Mouse (Mus musculus) CH12.LX (cell line): ENCODE measurements around the gene Abhd12. TPM values are rescaled to one million over a fixed set of nuclear protein-coding genes. Genes with fewer than 3 reads are reported as not detected.

ENCODE experiments used
- DNase-seq: peaks from one replicate; pipeline ENCODE4 v3.0.0-alpha.2; 2013; ENCODE audit errors: extremely low read depth
- H3K27ac ChIP-seq: 2 replicates; pipeline ENCODE4 v1.5.1; 2012; ENCODE audit warnings: low read depth, mild to moderate bottlenecking, control low read depth, moderate library complexity; ENCODE audit not compliant: insufficient read depth
- H3K27me3 ChIP-seq: replicated peaks from 2 replicates; pipeline ENCODE3; 2012; ENCODE audit warnings: inconsistent platforms
- H3K36me3 ChIP-seq, 2 experiments: replicated peaks in 1 of 2; 2 replicates each; pipeline versions ENCODE3 to v1.6.1; 2012; ENCODE audit warnings: inconsistent platforms in 1 of 2, low read length in 1 of 2, mild to moderate bottlenecking in 1 of 2, mixed read lengths in 1 of 2, moderate library complexity in 1 of 2; ENCODE audit not compliant: control insufficient read depth in 1 of 2, insufficient read depth in 1 of 2
- H3K4me1 ChIP-seq, 2 experiments: 2 replicates each; pipeline ENCODE4 v1.6.1; 2012; ENCODE audit warnings: inconsistent platforms in 1 of 2, moderate library complexity in 1 of 2; ENCODE audit not compliant: insufficient read depth in 2 of 2, control insufficient read depth in 1 of 2
- H3K4me2 ChIP-seq: 2 replicates; pipeline ENCODE4 v1.6.1; 2012; ENCODE audit warnings: low read depth, mild to moderate bottlenecking, control low read depth; ENCODE audit not compliant: poor library complexity, insufficient read depth, severe bottlenecking
- H3K4me3 ChIP-seq, 3 experiments: fragments of 150-350 bp in 1 of 3; sonication (generic) in 1 of 3; replicated peaks in 1 of 3; 2 replicates each; pipeline versions ENCODE3 to v1.5.1; 2011 to 2012; ENCODE audit warnings: low read depth in 2 of 3, low read length in 2 of 3, mild to moderate bottlenecking in 2 of 3, moderate library complexity in 2 of 3, control low read depth in 1 of 3, improper control_type of control experiment in 1 of 3, inconsistent platforms in 1 of 3, mixed read lengths in 1 of 3; ENCODE audit not compliant: poor library complexity in 1 of 3
- H3K79me2 ChIP-seq: replicated peaks from 2 replicates; pipeline ENCODE4 v1.6.1; 2012; ENCODE audit warnings: mild to moderate bottlenecking, moderate library complexity; ENCODE audit not compliant: control insufficient read depth, poor library complexity, insufficient read depth, severe bottlenecking; ENCODE audit errors: extremely low read depth
- H3K9ac ChIP-seq: 2 replicates; pipeline ENCODE4 v1.6.1; 2012; ENCODE audit warnings: low read depth, mild to moderate bottlenecking, control low read depth, moderate library complexity; ENCODE audit not compliant: insufficient read depth
- H3K9me3 ChIP-seq: replicated peaks from 2 replicates; pipeline ENCODE3; 2012; ENCODE audit warnings: low read length, inconsistent platforms, mixed read lengths
- CHD2 ChIP-seq: IDR thresholded peaks from 2 replicates; pipeline ENCODE4 v1.6.1; 2011; ENCODE audit warnings: low read length, improper control_type of control experiment
- CTCF ChIP-seq, 2 experiments: IDR thresholded peaks in 1 of 2; conservative IDR thresholded peaks in 1 of 2; 2 replicates each; pipeline ENCODE4 v1.5.1; 2011 to 2012; ENCODE audit warnings: low read depth in 2 of 2, low read length in 2 of 2, improper control_type of control experiment in 1 of 2, inconsistent platforms in 1 of 2, mild to moderate bottlenecking in 1 of 2, moderate library complexity in 1 of 2
- ELF1 ChIP-seq: IDR thresholded peaks from 2 replicates; pipeline ENCODE4 v1.6.1; 2014; ENCODE audit warnings: low read depth, mild to moderate bottlenecking, inconsistent platforms, low read length, improper control_type of control experiment
- EP300 ChIP-seq: IDR thresholded peaks from 2 replicates; pipeline ENCODE4 v1.6.1; 2011; ENCODE audit warnings: low read length, improper control_type of control experiment
- ETS1 ChIP-seq: conservative IDR thresholded peaks from 2 replicates; pipeline ENCODE4 v1.6.1; 2012; ENCODE audit warnings: low read depth, mild to moderate bottlenecking, inconsistent platforms, low read length, improper control_type of control experiment, moderate library complexity
- JUN ChIP-seq: IDR thresholded peaks from 2 replicates; pipeline ENCODE4 v1.6.1; 2011; ENCODE audit warnings: low read depth, mild to moderate bottlenecking, low read length, improper control_type of control experiment, moderate library complexity; ENCODE audit not compliant: insufficient read depth
- JUND ChIP-seq: conservative IDR thresholded peaks from 2 replicates; pipeline ENCODE4 v1.6.1; 2011; ENCODE audit warnings: low read depth, low read length, improper control_type of control experiment
- MAX ChIP-seq: IDR thresholded peaks from 2 replicates; pipeline ENCODE4 v1.6.1; 2011; ENCODE audit warnings: low read length, improper control_type of control experiment
- MAZ ChIP-seq: IDR thresholded peaks from 2 replicates; pipeline ENCODE4 v1.6.1; 2012; ENCODE audit warnings: low read depth, mild to moderate bottlenecking, inconsistent platforms, low read length, improper control_type of control experiment, moderate library complexity
- MEF2A ChIP-seq: IDR thresholded peaks from 2 replicates; pipeline ENCODE4 v1.6.1; 2014; ENCODE audit warnings: low read depth, mild to moderate bottlenecking, inconsistent platforms, low read length, improper control_type of control experiment, borderline replicate concordance
- NRF1 ChIP-seq: IDR thresholded peaks from 2 replicates; pipeline ENCODE4 v1.6.1; 2014; ENCODE audit warnings: low read depth, mild to moderate bottlenecking, inconsistent platforms, low read length, improper control_type of control experiment, moderate library complexity
- RAD21 ChIP-seq: IDR thresholded peaks from 2 replicates; pipeline ENCODE4 v1.6.1; 2011; ENCODE audit warnings: low read depth, mild to moderate bottlenecking, low read length, improper control_type of control experiment, moderate library complexity
- RCOR1 ChIP-seq: conservative IDR thresholded peaks from 2 replicates; pipeline ENCODE4 v1.6.1; 2012; ENCODE audit warnings: low read depth, mild to moderate bottlenecking, inconsistent platforms, low read length, improper control_type of control experiment
- TBP ChIP-seq: conservative IDR thresholded peaks from 2 replicates; pipeline ENCODE4 v1.6.1; 2011; ENCODE audit warnings: low read depth, low read length, improper control_type of control experiment
- TCF12 ChIP-seq: IDR thresholded peaks from 2 replicates; pipeline ENCODE4 v1.6.1; 2014; ENCODE audit warnings: low read depth, mild to moderate bottlenecking, inconsistent platforms, low read length, improper control_type of control experiment
- ZC3H11A ChIP-seq: IDR thresholded peaks from 2 replicates; pipeline ENCODE4 v1.6.1; 2012; ENCODE audit warnings: low read depth, mild to moderate bottlenecking, inconsistent platforms, low read length, improper control_type of control experiment
- ZMIZ1 ChIP-seq: IDR thresholded peaks from 2 replicates; pipeline ENCODE4 v1.6.1; 2012; ENCODE audit warnings: low read depth, mild to moderate bottlenecking, inconsistent platforms, low read length, improper control_type of control experiment
- ZNF384 ChIP-seq: IDR thresholded peaks from 2 replicates; pipeline ENCODE4 v1.6.1; 2012; ENCODE audit warnings: low read depth, low read length, improper control_type of control experiment, inconsistent platforms
- dilution Hi-C: fragments of 300-500 bp; cut with MboI; formaldehyde crosslinking; loops from 2 replicates; pipeline ENCODE4 v1.14.3; 2020; ENCODE audit warnings: low sequenced_read_pairs; ENCODE audit not compliant: extremely low pct_unique_long_range_greater_than_20kb, extremely low pct_ligation_motif_present
- in situ Hi-C: fragments of 300-500 bp; cut with MboI; formaldehyde crosslinking; loops from 3 replicates; pipeline ENCODE4 v1.14.3; 2019; ENCODE audit warnings: low sequenced_read_pairs, low pct_ligation_motif_present, low pct_unique_long_range_greater_than_20kb, mixed read lengths
- polyA plus RNA-seq: library from polyadenylated mRNA; unstranded; fragments of >175 nt; gene quantifications from 2 replicates; pipeline ENCODE4 v1.2.1, GENCODE M21; 2012; ENCODE audit warnings: low read depth; ENCODE audit not compliant: insufficient read length
- total RNA-seq, 2 experiments: library from RNA; depleted of rRNA; stranded (reverse); fragments of 300-350 nt in 1 of 2; fragments of >200 nt in 1 of 2; gene quantifications; 2 replicates each; pipeline ENCODE4 v1.2.3; 2012 to 2014

The Abhd12 gene
- total and polyA plus RNA-seq, 3 experiments = 43.6 to 51.5 (median 51.3) TPM

DNA sequence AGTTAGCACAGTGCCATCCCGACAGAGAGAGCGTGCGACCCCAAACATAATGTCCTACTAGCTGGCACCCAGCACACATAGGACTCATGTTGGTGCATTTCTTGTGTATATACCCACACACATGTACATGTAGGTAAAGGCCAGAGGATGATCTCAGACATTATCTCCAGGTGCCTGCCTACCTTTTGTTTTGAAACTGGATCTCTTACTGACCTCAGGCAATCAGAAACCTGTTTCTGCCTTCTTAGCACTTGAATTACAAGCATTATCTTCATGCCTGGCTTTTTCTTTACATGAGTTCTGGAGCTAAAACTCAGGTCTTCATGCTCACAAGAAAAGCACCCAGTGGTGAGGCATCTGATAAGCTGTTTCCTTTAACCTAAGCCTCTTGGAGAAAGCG lies 68.6 kb downstream of the Abhd12 start:
- Histone ChIP-seq H3K9ac (no peak overlapping the region), H3K4me1 (peaks cover 19 to 39% of the 10 kb centered on the region in 2 experiments), H3K27me3 (no peaks in the 10 kb centered on the region), H3K36me3 (peaks cover 49 to 87% of the 10 kb centered on the region in 2 experiments), H3K27ac (no peak overlapping the region), H3K4me3 (no peak overlapping the region), H3K4me2 (no peak overlapping the region), H3K79me2 (no peaks in the 10 kb centered on the region), H3K9me3 (no peaks in the 10 kb centered on the region)
- dilution Hi-C loops = no loop called here
- in situ Hi-C loops = loop anchor here (25.0 kb wide), 1 partner anchor 176 kb away; no protein-coding TSS in a partner anchor
- no peak for TF ChIP-seq JUND
- no peak for TF ChIP-seq CTCF (conservative IDR thresholded peaks at IDR 0.05 in 1 of 2, IDR thresholded peaks at IDR 0.05 in 1 of 2; ENCODE audit: low read depth in 2 of 2, low read length in 2 of 2)
- no peak for TF ChIP-seq MAZ
- DNase-seq = no peak

DNA sequence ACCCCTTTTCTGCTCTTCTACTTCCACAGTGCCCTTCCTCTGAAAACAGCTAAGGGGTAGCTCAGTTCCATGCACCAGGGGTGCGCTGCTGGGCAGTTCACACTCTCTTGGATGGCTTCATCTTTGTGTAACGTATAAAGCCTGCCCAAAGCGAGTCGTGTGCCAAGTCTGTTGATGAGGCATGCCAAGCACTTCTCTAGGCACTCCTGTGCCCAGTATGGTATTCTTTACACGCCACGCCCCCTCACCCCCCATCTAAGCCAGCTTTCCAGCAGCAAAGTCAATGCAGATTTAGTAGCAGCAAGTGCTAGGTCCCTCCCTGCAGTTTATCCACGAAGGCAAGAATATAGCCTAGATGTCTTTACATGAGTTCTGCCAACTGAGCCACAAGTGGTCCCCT lies 69.9 kb downstream of the Abhd12 start:
- DNase-seq = no peak
- TF ChIP-seq NRF1 = no peak
- TF ChIP-seq MAX = no peak
- no peak for TF ChIP-seq TCF12
- TF ChIP-seq ETS1 = no peak
- TF ChIP-seq CHD2 = no peak
- no peak for TF ChIP-seq ZNF384
- TF ChIP-seq RCOR1 = no peak
- TF ChIP-seq ELF1 = no peak
- TF ChIP-seq ZMIZ1 = no peak
- no peak for TF ChIP-seq TBP
- TF ChIP-seq ZC3H11A = no peak
- no peak for TF ChIP-seq EP300
- TF ChIP-seq MEF2A = no peak
- no peak for TF ChIP-seq JUN
- TF ChIP-seq RAD21 = no peak
- Histone ChIP-seq H3K79me2 (no peaks in the 10 kb centered on the region), H3K9ac (no peak overlapping the region), H3K4me3 (no peak overlapping the region), H3K27me3 (no peaks in the 10 kb centered on the region), H3K27ac (no peak overlapping the region), H3K4me2 (no peak overlapping the region), H3K9me3 (no peaks in the 10 kb centered on the region), H3K36me3 (peaks cover 54 to 92% of the 10 kb centered on the region in 2 experiments), H3K4me1 (peaks cover 23 to 39% of the 10 kb centered on the region in 2 experiments)
- dilution Hi-C loops = no loop called here
- in situ Hi-C loops = loop anchor here (25.0 kb wide), 1 partner anchor 178 kb away; no protein-coding TSS in a partner anchor
